Mouse (Mus musculus): Measurements from ENCODE around the gene Akr7a5.

Gene Akr7a5

GRCm38 (mm10) chr4:139351931-139352711 lies 41.6 kb downstream of the Akr7a5 start, which contains the start of the genes Mrto4, Emc1 and Ubr4:
TSS of gene Mrto4 (minus strand) at chr4:139352576.
TSS of gene Emc1 (plus strand) at chr4:139352587.
TSS of gene Ubr4 (plus strand) at chr4:139352609.
- DNase-seq (ENCODE audit: extremely low spot score, low spot score): peak; percentile 86

GRCm38 (mm10) chr4:139352832-139353231 lies 42.3 kb downstream of the Akr7a5 start:
- DNase-seq (ENCODE audit: extremely low spot score, low spot score): no peak

GRCm38 (mm10) chr4:139357211-139357610 lies 46.7 kb downstream of the Akr7a5 start:
- no peak for DNase-seq (ENCODE audit: extremely low spot score, low spot score)

- DNase-seq (ENCODE audit: extremely low spot score, low spot score): no peak
Observed at GRCm38 (mm10) chr4:139360761-139361548, 50.4 kb downstream of the Akr7a5 start.

- DNase-seq (ENCODE audit: extremely low spot score, low spot score): no peak
Observed at GRCm38 (mm10) chr4:139367336-139367735, 56.8 kb downstream of the Akr7a5 start.
